Mouse (Mus musculus) E14TG2a.4 (cell line): ENCODE measurements around the gene Tuba1c.

Source experiments
- CTCF ChIP-seq: conservative IDR thresholded peaks from 2 replicates; pipeline ENCODE4 v1.5.1; 2014; ENCODE audit warnings: low read length
- NANOG ChIP-seq: IDR thresholded peaks from 2 replicates; pipeline ENCODE4 v1.6.1; 2014; ENCODE audit warnings: borderline replicate concordance, low read length, mixed read lengths
- POU5F1 ChIP-seq: IDR thresholded peaks from 2 replicates; pipeline ENCODE4 v1.6.1; 2014; ENCODE audit warnings: low read length, borderline replicate concordance

- TF ChIP-seq NANOG = no peak
- TF ChIP-seq CTCF = peak; percentile 76
- TF ChIP-seq POU5F1 = no peak
These were observed 3.4 kb upstream of the Tuba1c start for GRCm38 (mm10) chr15:99026259-99026658.
